Mouse (Mus musculus) testis, adult 2 months (tissue): ENCODE data around the gene Kng1.
"Not testable (repeated sequence)": the region's sequence is repeated elsewhere in the genome, so short reads cannot be mapped to it uniquely, and the experiment has no call there.

Experiments
- CTCF ChIP-seq: fragments of 200-500 bp; IDR thresholded peaks from 2 replicates; pipeline ENCODE4 v1.5.1; 2012; ENCODE audit warnings: low read depth, mild to moderate bottlenecking, inconsistent platforms, low read length, moderate library complexity; ENCODE audit not compliant: control insufficient read depth, insufficient read depth, insufficient replicate concordance
- POLR2A ChIP-seq: fragments of 200-500 bp; IDR thresholded peaks from 2 replicates; pipeline ENCODE4 v1.6.1; 2012; ENCODE audit warnings: low read depth, mild to moderate bottlenecking, inconsistent platforms, low read length, moderate library complexity; ENCODE audit not compliant: control insufficient read depth

GRCm38 (mm10) chr16:23088491-23088890, 30.8 kb downstream of the Kng1 start:
- not testable (repeated sequence) for TF ChIP-seq CTCF, POLR2A
